In genomic region chr2:93278181-93278975, GRCm38 (mm10) we compare ENCODE assay signal across 9 mouse cellular contexts. TPM values are rescaled to one million over a fixed set of nuclear protein-coding genes. Genes with fewer than 3 reads are reported as not detected.
A peak's percentile ranks its signal among the peaks of the same experiment; 100 is the strongest.
DNase-seq lines count a peak whose midpoint lies in the region; ATAC-seq lines count a peak whose summit lies in the region.
"Had no signal": no experiment of that assay in that cellular context is flagged by ENCODE, and none has a peak within 500 bp of the region (broad histone marks: within the 10 kb centered on the region; RNA-seq: fewer than 3 reads in every experiment).

No protein-coding gene starts in this region.

- H3K4me2 ChIP-seq in kidney, embryonic 14.5 days (replicated peaks; ENCODE audit: low read depth, low read length), result peak overlapping the region; percentile 27; the same call in 1 of the 2 replicates
- no peak overlapping the region for H3K4me2 ChIP-seq in midbrain, embryonic 15.5 days

- 14% methylated on average over 11 of the region's 11 CpGs for WGBS in heart, embryonic 10.5 days
- 3% methylated on average over 11 of the region's 11 CpGs for WGBS in kidney, embryonic 14.5 days
- WGBS in midbrain, embryonic 15.5 days, result 9% methylated on average over 11 of the region's 11 CpGs

- peaks cover 82% of the 10 kb centered on the region for H3K4me1 ChIP-seq in heart, embryonic 10.5 days
- H3K4me1 ChIP-seq in kidney, embryonic 14.5 days (ENCODE audit: control insufficient read depth, insufficient read depth, low read length), result peaks cover 52% of the 10 kb centered on the region
- H3K4me1 ChIP-seq in midbrain, embryonic 15.5 days, result peaks cover 63% of the 10 kb centered on the region

- H3K4me3 ChIP-seq in heart, embryonic 10.5 days, result no peak overlapping the region; the same call in 1 of the 2 replicates
- no peak overlapping the region for H3K4me3 ChIP-seq in kidney, embryonic 14.5 days (ENCODE audit: low read length)
- H3K4me3 ChIP-seq in midbrain, embryonic 15.5 days, result no peak overlapping the region

- no peaks in the 10 kb centered on the region for H3K9me3 ChIP-seq in heart, embryonic 10.5 days
- H3K9me3 ChIP-seq in kidney, embryonic 14.5 days (ENCODE audit: control insufficient read depth, low read length), result no peaks in the 10 kb centered on the region
- H3K9me3 ChIP-seq in midbrain, embryonic 15.5 days, result no peaks in the 10 kb centered on the region

- ATAC-seq in kidney, embryonic 14.5 days (ENCODE audit: low FRiP score, low TSS enrichment), result peak; percentile 86
- peak; percentile 54 for ATAC-seq in midbrain, embryonic 15.5 days (replicated peaks)
- ATAC-seq in CD4-positive, CD25-positive, alpha-beta regulatory T cell, adult 4 months, result no peak

- H3K27ac ChIP-seq in heart, embryonic 10.5 days, result peak overlapping the region; percentile 83
- H3K27ac ChIP-seq in kidney, embryonic 14.5 days (ENCODE audit: low read depth, low read length), result peak overlapping the region; percentile 94
- peak overlapping the region; percentile 61 for H3K27ac ChIP-seq in midbrain, embryonic 15.5 days
- H3K27ac ChIP-seq: macrophage had no signal

- no peak overlapping the region for H3K9ac ChIP-seq in kidney, embryonic 14.5 days (ENCODE audit: low read depth, low read length)
- no peak overlapping the region for H3K9ac ChIP-seq in midbrain, embryonic 15.5 days

- DNase-seq in urinary bladder, postnatal 14 days (ENCODE audit: low spot score), result peak; percentile 29
- DNase-seq in urinary bladder, adult 18-20 months (ENCODE audit: low spot score in 2 of 2), result no peak
- DNase-seq in heart, embryonic 10.5 days (ENCODE audit: low spot score), result peak; percentile 86
- no peak for DNase-seq in thymus, postnatal 25 days
- no peak for DNase-seq in layer of hippocampus, adult 9-11 months

- H3K27me3 ChIP-seq in heart, embryonic 10.5 days (ENCODE audit: insufficient read depth, poor library complexity, severe bottlenecking), result no peaks in the 10 kb centered on the region
- H3K27me3 ChIP-seq in kidney, embryonic 14.5 days (ENCODE audit: control insufficient read depth, insufficient read depth, low read length), result no peaks in the 10 kb centered on the region
- no peaks in the 10 kb centered on the region for H3K27me3 ChIP-seq in midbrain, embryonic 15.5 days (replicated peaks)

- no peaks in the 10 kb centered on the region for H3K36me3 ChIP-seq in heart, embryonic 10.5 days
- H3K36me3 ChIP-seq in kidney, embryonic 14.5 days (ENCODE audit: control insufficient read depth, insufficient read depth, low read length), result no peaks in the 10 kb centered on the region
- no peaks in the 10 kb centered on the region for H3K36me3 ChIP-seq in midbrain, embryonic 15.5 days (replicated peaks)

RNA-seq across cellular contexts. Expression of gene Tspan18, which starts 55.9 kb away (rescaled TPM):
- polyA plus RNA-seq in heart, embryonic 10.5 days (2016; fragmentation: Nextera tagmentation; extraction: Ambion mirVana), result 64.2 and 67.0 TPM in 2 replicates
- 40.8 and 49.2 TPM in 2 replicates for polyA plus RNA-seq in kidney, embryonic 14.5 days (2014; fragmentation: Nextera tagmentation; extraction: Ambion mirVana)
- 20.1 and 22.6 TPM in 2 replicates for polyA plus RNA-seq in midbrain, embryonic 15.5 days (2015; fragmentation: Nextera tagmentation; extraction: Ambion mirVana)
- polyA plus RNA-seq in CD4-positive, CD25-positive, alpha-beta regulatory T cell, adult 4 months (2017; shearing (Covaris generic)), result under 1 TPM in 1 of 2 experiments, not detected in 1; 0.08 TPM

Comparison
In these comparisons a context has a peak if more than half of its experiments do, and no peak if none do; other contexts are left out.
1. DNase-seq: peak in urinary bladder, postnatal 14 days (single experiment) and heart, embryonic 10.5 days (single experiment); none in urinary bladder, adult 18-20 months (0 of 2), thymus, postnatal 25 days (single experiment) and layer of hippocampus, adult 9-11 months (single experiment).
2. RNA of gene Tspan18, which starts 55.9 kb away (polyA plus RNA-seq): 64.2 to 67.0 TPM in heart, embryonic 10.5 days, 40.8 to 49.2 TPM in kidney, embryonic 14.5 days and 20.1 to 22.6 TPM in midbrain, embryonic 15.5 days; 0.08 TPM in CD4-positive, CD25-positive, alpha-beta regulatory T cell, adult 4 months; every median in the first group is over 10 times any median in the second.
3. Peak in every context shown above with its lines, with median percentiles within 50 percentile points of each other: H3K27ac ChIP-seq.